In the genomic region with DNA sequence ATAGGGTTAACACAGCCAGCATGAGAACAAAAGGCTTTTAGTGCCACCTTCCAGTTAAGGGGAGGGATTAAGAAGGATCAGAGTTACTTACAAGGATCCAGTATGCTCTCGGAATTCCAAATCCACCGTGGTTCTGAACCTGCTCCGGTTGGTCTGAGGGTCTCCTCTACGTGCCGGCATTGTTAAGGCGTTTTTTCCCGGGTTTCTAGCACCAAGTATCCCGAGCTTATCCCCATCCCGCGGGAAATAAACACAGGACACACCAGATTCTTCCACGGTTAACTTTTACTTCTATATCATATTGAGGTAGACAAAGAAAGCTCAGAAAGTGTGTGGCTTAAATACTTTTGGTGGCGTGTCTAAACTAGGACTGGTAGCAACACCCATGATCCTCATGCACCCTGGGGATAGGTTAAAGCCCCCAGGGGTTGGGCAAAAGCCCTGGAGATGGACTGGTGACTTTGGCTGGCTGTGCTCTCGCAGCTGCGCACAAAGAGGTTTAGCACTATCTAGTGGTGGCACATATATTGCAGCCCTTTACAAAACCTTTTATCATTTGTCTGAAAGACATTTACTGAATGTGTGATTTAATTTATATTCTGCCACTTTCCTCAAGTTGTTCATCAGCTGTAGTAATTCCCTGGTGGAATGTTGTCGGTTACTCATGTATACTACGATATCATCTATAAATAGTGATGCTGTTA, we compare ENCODE assay signal across 12 mouse cellular contexts. TPM values are rescaled to one million over a fixed set of nuclear protein-coding genes. Genes with fewer than 3 reads are reported as not detected.
DNase-seq lines count a peak whose midpoint lies in the region; ATAC-seq and TF ChIP-seq lines count a peak whose summit lies in the region.
"Not testable (repeated sequence)": the region's sequence is repeated elsewhere in the genome, so short reads cannot be mapped to it uniquely, and the experiment has no call there.
"Had no signal": no experiment of that assay in that cellular context is flagged by ENCODE, and none has a peak within 500 bp of the region (broad histone marks: within the 10 kb centered on the region; RNA-seq: fewer than 3 reads in every experiment).

No protein-coding gene starts in this region.

- not testable (repeated sequence) for H3K27me3 ChIP-seq in embryonic facial prominence, embryonic 12.5 days; hindbrain, embryonic 15.5 days; myocyte (ENCODE audit: control insufficient read depth, insufficient read depth, insufficient read length); stomach, embryonic 15.5 days (replicated peaks)

- 5% methylated on average over 16 of the region's 16 CpGs for WGBS in embryonic facial prominence, embryonic 12.5 days
- WGBS in hindbrain, embryonic 15.5 days: 6% methylated on average over 16 of the region's 16 CpGs
- WGBS in lung, adult 2 months: 4% methylated on average over 16 of the region's 16 CpGs
- 5% methylated on average over 16 of the region's 16 CpGs for WGBS in stomach, embryonic 15.5 days

- not testable (repeated sequence) for H3K4me1 ChIP-seq in embryonic facial prominence, embryonic 12.5 days; hindbrain, embryonic 15.5 days (replicated peaks); lung, adult 2 months (ENCODE audit: control insufficient read depth, insufficient read depth, low read length); stomach, embryonic 15.5 days

- not testable (repeated sequence) for H3K9me3 ChIP-seq in embryonic facial prominence, embryonic 12.5 days; hindbrain, embryonic 15.5 days; stomach, embryonic 15.5 days

- not testable (repeated sequence) for TF ChIP-seq POLR2A in lung, adult 2 months (IDR thresholded peaks at IDR 0.05; ENCODE audit: borderline replicate concordance, extremely low read depth, low read depth, low read length); myocyte (IDR thresholded peaks at IDR 0.05; ENCODE audit: insufficient read length, low read depth)

- H3K4me3 ChIP-seq in embryonic facial prominence, embryonic 12.5 days: peak overlapping the region; percentile 37
- peak overlapping the region; percentile 36; the same call in 1 of the 2 replicates for H3K4me3 ChIP-seq in gastrocnemius, adult 2 months
- peak overlapping the region; percentile 40 for H3K4me3 ChIP-seq in hindbrain, embryonic 15.5 days
- not testable (repeated sequence) for H3K4me3 ChIP-seq in left cerebral cortex, adult 2 months; lung, adult 2 months (replicated peaks; ENCODE audit: extremely low read depth, low read depth, low read length); myocyte
- peak overlapping the region; percentile 37 for H3K4me3 ChIP-seq in stomach, embryonic 15.5 days (replicated peaks)

- peak overlapping the region; percentile 40 for H3K4me2 ChIP-seq in embryonic facial prominence, embryonic 12.5 days (replicated peaks)
- H3K4me2 ChIP-seq in hindbrain, embryonic 15.5 days: peak overlapping the region; percentile 49
- H3K4me2 ChIP-seq in myocyte (ENCODE audit: low read depth): peak overlapping the region; percentile 58
- H3K4me2 ChIP-seq in stomach, embryonic 15.5 days: peak overlapping the region; percentile 45

- H3K79me2 ChIP-seq in myocyte (ENCODE audit: control insufficient read depth, insufficient read depth): not testable (repeated sequence)

- H3K9ac ChIP-seq in embryonic facial prominence, embryonic 12.5 days; hindbrain, embryonic 15.5 days; stomach, embryonic 15.5 days: not testable (repeated sequence)

- peak; percentile 16; the same call in 1 of the 2 replicates for TF ChIP-seq CTCF in gastrocnemius, adult 2 months (IDR thresholded peaks at IDR 0.05)
- peak; percentile 37 for TF ChIP-seq CTCF in left cerebral cortex, adult 2 months (IDR thresholded peaks at IDR 0.05)
- 0 out of 2 replicates have a peak, but pooled peaks have one; percentile 8 for TF ChIP-seq CTCF in lung, adult 2 months (IDR thresholded peaks at IDR 0.05; ENCODE audit: insufficient read depth, low read length)

- H3ac ChIP-seq in myocyte (ENCODE audit: control insufficient read depth, insufficient read length): not testable (repeated sequence)

- H3K36me3 ChIP-seq in embryonic facial prominence, embryonic 12.5 days; hindbrain, embryonic 15.5 days; myocyte (ENCODE audit: control insufficient read depth, insufficient read depth); stomach, embryonic 15.5 days: not testable (repeated sequence)

- peak; percentile 13 for DNase-seq in R1 (ENCODE audit: low read depth, low spot score)
- not testable (repeated sequence) for DNase-seq in gastrocnemius, adult 2 months; left cerebral cortex, adult 2 months (ENCODE audit: extremely low spot score in 1 of 2, low spot score in 2 of 2); lung, adult 2 months

- ATAC-seq in embryonic facial prominence, embryonic 12.5 days (ENCODE audit: insufficient number of reproducible peaks, insufficient read depth, low FRiP score, low TSS enrichment); hindbrain, embryonic 15.5 days (ENCODE audit: low FRiP score, low read depth); stomach, embryonic 15.5 days (ENCODE audit: insufficient read depth, low FRiP score, low read depth): not testable (repeated sequence)

- not testable (repeated sequence) for H3K27ac ChIP-seq in embryonic facial prominence, embryonic 12.5 days; gastrocnemius, adult 2 months; left cerebral cortex, adult 2 months; stomach, embryonic 15.5 days
- H3K27ac ChIP-seq in hindbrain, embryonic 15.5 days (replicated peaks): 0 out of 2 replicates have a peak overlapping the region, but pooled peaks have one; percentile 48

- intact Hi-C loops in gastrocnemius, adult 2 months (cut with DNase I); left cerebral cortex, adult 2 months (cut with DNase I): not testable (repeated sequence)

RNA-seq across cellular contexts. Expression of a gene that starts 34.1 kb away (rescaled TPM):
- polyA plus RNA-seq in embryonic facial prominence, embryonic 12.5 days (2016; fragmentation: Nextera tagmentation; extraction: Ambion mirVana): not detected in 2 replicates
- total RNA-seq in gastrocnemius, adult 2 months (2021): not detected
- polyA plus RNA-seq in hindbrain, embryonic 15.5 days (2015; fragmentation: Nextera tagmentation; extraction: Ambion mirVana): not detected in 2 replicates
- total RNA-seq in left cerebral cortex, adult 2 months (2021): not detected
- polyA plus RNA-seq in lung, adult 2 months (2012; rRNA removed): not detected in 2 replicates
- polyA plus RNA-seq in myocyte (2012; fragmentation: generic; extraction: Trizol): not detected
- not detected in 2 replicates for polyA plus RNA-seq in stomach, embryonic 15.5 days (2015; fragmentation: Nextera tagmentation; extraction: Ambion mirVana)
- total RNA-seq: gastrocnemius, adult 18-20 months; heart, postnatal 10 days; left cerebral cortex, adult 18-20 months had no signal
- polyA plus RNA-seq: thymus, adult 2 months had no signal
